ENCODE assay signal across 9 mouse cellular contexts in the genomic region with DNA sequence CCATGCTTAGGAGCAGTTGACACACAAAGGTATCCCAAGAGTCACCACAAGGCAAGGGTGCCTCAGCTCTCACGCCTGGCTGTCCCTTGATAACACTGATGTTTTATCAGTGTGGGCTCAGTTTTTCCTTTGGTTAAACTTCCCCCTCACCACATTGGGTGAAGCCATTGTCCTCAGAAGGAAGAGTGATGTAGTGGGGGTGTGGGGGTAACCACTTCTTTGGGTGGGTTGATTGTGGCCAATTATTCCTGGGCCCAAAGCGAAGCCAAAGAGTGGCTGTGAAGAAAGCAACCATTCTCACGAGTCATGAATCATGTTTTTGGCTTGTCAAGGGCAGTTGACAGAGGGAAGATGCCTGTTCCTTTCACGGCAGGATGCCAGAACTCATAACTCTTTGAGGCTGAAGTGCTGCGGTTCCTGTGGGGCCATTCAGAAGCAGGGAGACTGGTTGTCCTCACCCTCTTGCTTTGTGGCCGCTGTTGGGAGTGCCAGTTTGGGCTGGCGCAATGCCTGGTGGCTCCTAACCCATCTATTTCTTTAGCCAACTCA.
DNase-seq lines count a peak whose midpoint lies in the region; ATAC-seq and TF ChIP-seq lines count a peak whose summit lies in the region.
"Had no signal": no experiment of that assay in that cellular context is flagged by ENCODE, and none has a peak within 500 bp of the region (broad histone marks: within the 10 kb centered on the region; RNA-seq: fewer than 3 reads in every experiment).

No protein-coding gene starts in this region.

- H3K9me3 ChIP-seq in hindbrain, postnatal 0 days (ENCODE audit: low read length): no peaks in the 10 kb centered on the region
- no peaks in the 10 kb centered on the region for H3K9me3 ChIP-seq in liver, embryonic 15.5 days (replicated peaks)
- H3K9me3 ChIP-seq: limb, embryonic 12.5 days had no signal

- no peak overlapping the region for H3K27ac ChIP-seq in hindbrain, postnatal 0 days
- H3K27ac ChIP-seq in liver, embryonic 15.5 days (replicated peaks): peak overlapping the region; percentile 74
- H3K27ac ChIP-seq: limb, embryonic 12.5 days had no signal

- 61% methylated on average over 7 of the region's 7 CpGs for WGBS in hindbrain, postnatal 0 days
- 11% methylated on average over 7 of the region's 7 CpGs for WGBS in liver, embryonic 15.5 days (ENCODE audit: insufficient replicate concordance)

- H3K4me1 ChIP-seq in hindbrain, postnatal 0 days (ENCODE audit: insufficient read depth, low read length): no peaks in the 10 kb centered on the region
- peaks cover 47% of the 10 kb centered on the region for H3K4me1 ChIP-seq in liver, embryonic 15.5 days (replicated peaks)
- H3K4me1 ChIP-seq: limb, embryonic 12.5 days had no signal

- H3K4me2 ChIP-seq in hindbrain, postnatal 0 days (ENCODE audit: low read depth, low read length): no peak overlapping the region
- peak overlapping the region; percentile 38 for H3K4me2 ChIP-seq in liver, embryonic 15.5 days
- H3K4me2 ChIP-seq: limb, embryonic 12.5 days had no signal

- peak; percentile 89 for ATAC-seq in hindbrain, postnatal 0 days
- peak; percentile 87 for ATAC-seq in liver, embryonic 15.5 days (ENCODE audit: insufficient read depth)

- H3K27me3 ChIP-seq in hindbrain, postnatal 0 days (ENCODE audit: insufficient read depth, low read length): no peaks in the 10 kb centered on the region
- no peaks in the 10 kb centered on the region for H3K27me3 ChIP-seq in liver, embryonic 15.5 days
- H3K27me3 ChIP-seq: limb, embryonic 12.5 days had no signal

- no peak overlapping the region for H3K9ac ChIP-seq in hindbrain, postnatal 0 days (replicated peaks; ENCODE audit: low read length)
- H3K9ac ChIP-seq in liver, embryonic 15.5 days: peak overlapping the region; percentile 1; the same call in 1 of the 2 replicates
- H3K9ac ChIP-seq: limb, embryonic 12.5 days had no signal

- TF ChIP-seq CTCF in hindbrain, postnatal 0 days (IDR thresholded peaks at IDR 0.05; ENCODE audit: low read depth): no peak

- H3K36me3 ChIP-seq in hindbrain, postnatal 0 days (ENCODE audit: insufficient read depth, low read length): no peaks in the 10 kb centered on the region
- H3K36me3 ChIP-seq in liver, embryonic 15.5 days (replicated peaks): no peaks in the 10 kb centered on the region
- H3K36me3 ChIP-seq: limb, embryonic 12.5 days had no signal

- no peak overlapping the region for H3K4me3 ChIP-seq in hindbrain, postnatal 0 days (ENCODE audit: low read length)
- H3K4me3 ChIP-seq in liver, embryonic 15.5 days (replicated peaks): no peak overlapping the region
- H3K4me3 ChIP-seq: limb, embryonic 12.5 days had no signal

- peak; percentile 10 to 16 for DNase-seq in frontal cortex, postnatal 10 days (ENCODE audit: low spot score in 2 of 2)
- DNase-seq in frontal cortex, postnatal 36 days (ENCODE audit: low spot score in 2 of 2): no peak
- peak; percentile 83 for DNase-seq in adrenal gland, postnatal 10 days
- peak; percentile 40 for DNase-seq in fat pad, adult 2 months (ENCODE audit: extremely low read depth, low read depth, low spot score)
- peak; percentile 81 for DNase-seq in hindbrain, postnatal 0 days (ENCODE audit: low spot score)
- peak; percentile 56 to 68 for DNase-seq in right cerebral cortex, postnatal 10 days (ENCODE audit: low spot score in 2 of 2)
- DNase-seq in thymus, postnatal 4 days: no peak

Comparison
In these comparisons a context has a peak if more than half of its experiments do, and no peak if none do; other contexts are left out.
1. DNase-seq: peak in frontal cortex, postnatal 10 days (2 of 2), adrenal gland, postnatal 10 days (single experiment), fat pad, adult 2 months (single experiment), hindbrain, postnatal 0 days (single experiment) and right cerebral cortex, postnatal 10 days (2 of 2); none in frontal cortex, postnatal 36 days (0 of 2) and thymus, postnatal 4 days (single experiment).